Mouse (Mus musculus) testis, adult 2 months (tissue): ENCODE measurements around the gene Gm10447. TPM values are rescaled to one million over a fixed set of nuclear protein-coding genes. Genes with fewer than 3 reads are reported as not detected.

Experiments used
- H3K27ac ChIP-seq: fragments of 200-500 bp; 2 replicates; pipeline ENCODE4 v1.5.1; 2012; ENCODE audit warnings: low read depth, low read length; ENCODE audit not compliant: control insufficient read depth, insufficient read depth
- H3K27me3 ChIP-seq: fragments of 200-500 bp; 2 replicates; pipeline ENCODE4 v1.6.1; 2012; ENCODE audit warnings: mild to moderate bottlenecking, low read length, moderate library complexity; ENCODE audit not compliant: control insufficient read depth, insufficient read depth
- H3K36me3 ChIP-seq: fragments of 200-500 bp; 2 replicates; pipeline ENCODE4 v1.6.1; 2012; ENCODE audit warnings: mild to moderate bottlenecking, low read length; ENCODE audit not compliant: control insufficient read depth, insufficient read depth
- H3K4me1 ChIP-seq: fragments of 200-500 bp; 2 replicates; pipeline ENCODE4 v1.6.1; 2012; ENCODE audit warnings: low read length; ENCODE audit not compliant: control insufficient read depth, insufficient read depth
- H3K4me3 ChIP-seq: fragments of 200-500 bp; 2 replicates; pipeline ENCODE4 v1.5.1; 2012; ENCODE audit warnings: low read depth, mild to moderate bottlenecking, low read length, moderate library complexity, mixed read lengths; ENCODE audit not compliant: control insufficient read depth
- CTCF ChIP-seq: fragments of 200-500 bp; IDR thresholded peaks from 2 replicates; pipeline ENCODE4 v1.5.1; 2012; ENCODE audit warnings: low read depth, mild to moderate bottlenecking, inconsistent platforms, low read length, moderate library complexity; ENCODE audit not compliant: control insufficient read depth, insufficient read depth, insufficient replicate concordance
- POLR2A ChIP-seq: fragments of 200-500 bp; IDR thresholded peaks from 2 replicates; pipeline ENCODE4 v1.6.1; 2012; ENCODE audit warnings: low read depth, mild to moderate bottlenecking, inconsistent platforms, low read length, moderate library complexity; ENCODE audit not compliant: control insufficient read depth
- polyA plus RNA-seq: library from polyadenylated mRNA; depleted of rRNA; stranded (reverse); fragments of >200 nt; gene quantifications from 2 replicates; pipeline ENCODE4 v1.2.3, GENCODE M21; 2012

The Gm10447 gene
- polyA plus RNA-seq, 1 experiment = 0.05 TPM

GRCm38 (mm10) chr11:53435504-53435903 is 21.4 kb downstream of the Gm10447 start:
- H3K27ac ChIP-seq = no peak overlapping the region
- H3K4me1 ChIP-seq = peaks cover 3% of the 10 kb centered on the region
- H3K4me3 ChIP-seq = no peak overlapping the region
- no peaks in the 10 kb centered on the region for H3K27me3 ChIP-seq
- no peak for TF ChIP-seq CTCF
- TF ChIP-seq POLR2A = no peak
- H3K36me3 ChIP-seq = no peaks in the 10 kb centered on the region

GRCm38 (mm10) chr11:53433057-53433456 is 23.9 kb downstream of the Gm10447 start:
- H3K27me3 ChIP-seq = no peaks in the 10 kb centered on the region
- no peaks in the 10 kb centered on the region for H3K36me3 ChIP-seq
- peaks cover 7% of the 10 kb centered on the region for H3K4me1 ChIP-seq
- TF ChIP-seq CTCF (no peak), POLR2A (no peak)
- no peak overlapping the region for H3K27ac ChIP-seq
- no peak overlapping the region for H3K4me3 ChIP-seq

- H3K4me1 ChIP-seq = peaks cover 7% of the 10 kb centered on the region
- H3K27me3 ChIP-seq = no peaks in the 10 kb centered on the region
- no peak for TF ChIP-seq CTCF
- no peak for TF ChIP-seq POLR2A
- H3K36me3 ChIP-seq = no peaks in the 10 kb centered on the region
- H3K4me3 ChIP-seq = peak overlapping the region; percentile 94
- peak overlapping the region; percentile 91 for H3K27ac ChIP-seq
Measured at GRCm38 (mm10) chr11:53431347-53432056, 25.4 kb downstream of the Gm10447 start.

- Histone ChIP-seq H3K4me3 (peak within 1 kb of the TSS; percentile 94), H3K36me3 (no peaks in the 10 kb centered on the region)
- TF ChIP-seq CTCF (no peak), POLR2A (peak; percentile 66)
Measured at GRCm38 (mm10) chr11:53430670-53431346, 26.1 kb downstream of the Gm10447 start, which contains the start of the genes Uqcrq and Gdf9. Gene Uqcrq, minus strand, starts transcription at chr11:53430831. Gene Gdf9, plus strand, starts transcription at chr11:53431023.

GRCm38 (mm10) chr11:53430300-53430669 is 26.6 kb downstream of the Gm10447 start:
- TF ChIP-seq POLR2A = no peak; the same call in 1 of the 2 replicates
- TF ChIP-seq CTCF = no peak
- H3K4me1 ChIP-seq = peaks cover 7% of the 10 kb centered on the region
- peak overlapping the region; percentile 94 for H3K4me3 ChIP-seq
- no peaks in the 10 kb centered on the region for H3K27me3 ChIP-seq
- no peaks in the 10 kb centered on the region for H3K36me3 ChIP-seq
- H3K27ac ChIP-seq = peak overlapping the region; percentile 90

More at GRCm38 (mm10) chr11:53430670-53431346, 26.1 kb downstream of the Gm10447 start, which contains the start of the genes Uqcrq and Gdf9:
- peak within 1 kb of the TSS; percentile 91 for H3K27ac ChIP-seq
- peaks cover 7% of the 10 kb centered on the region for H3K4me1 ChIP-seq
- no peaks in the 10 kb centered on the region for H3K27me3 ChIP-seq

- peak overlapping the region; percentile 68 for H3K4me3 ChIP-seq
- peak overlapping the region; percentile 52; the same call in 1 of the 2 replicates for H3K27ac ChIP-seq
- no peaks in the 10 kb centered on the region for H3K36me3 ChIP-seq
- no peaks in the 10 kb centered on the region for H3K27me3 ChIP-seq
- H3K4me1 ChIP-seq = peaks cover 7% of the 10 kb centered on the region
- TF ChIP-seq CTCF = no peak
- TF ChIP-seq POLR2A = no peak
Measured at GRCm38 (mm10) chr11:53429182-53429581, 27.7 kb downstream of the Gm10447 start.

- Histone ChIP-seq H3K27ac (no peak overlapping the region), H3K36me3 (no peaks in the 10 kb centered on the region), H3K4me3 (no peak overlapping the region), H3K4me1 (peaks cover 7% of the 10 kb centered on the region), H3K27me3 (no peaks in the 10 kb centered on the region)
- TF ChIP-seq CTCF = no peak
- no peak for TF ChIP-seq POLR2A
Measured at GRCm38 (mm10) chr11:53428716-53429057, 28.2 kb downstream of the Gm10447 start.
